Mouse (Mus musculus) CH12.LX (cell line): Measurements from ENCODE around the gene Lmod3. TPM values are rescaled to one million over a fixed set of nuclear protein-coding genes. Genes with fewer than 3 reads are reported as not detected.

Source experiments
- DNase-seq: peaks from one replicate; pipeline ENCODE4 v3.0.0-alpha.2; 2013; ENCODE audit errors: extremely low read depth
- H3K27ac ChIP-seq: 2 replicates; pipeline ENCODE4 v1.5.1; 2012; ENCODE audit warnings: low read depth, mild to moderate bottlenecking, control low read depth, moderate library complexity; ENCODE audit not compliant: insufficient read depth
- H3K27me3 ChIP-seq: replicated peaks from 2 replicates; pipeline ENCODE3; 2012; ENCODE audit warnings: inconsistent platforms
- H3K36me3 ChIP-seq, 2 experiments: replicated peaks in 1 of 2; 2 replicates each; pipeline versions ENCODE3 to v1.6.1; 2012; ENCODE audit warnings: inconsistent platforms in 1 of 2, low read length in 1 of 2, mild to moderate bottlenecking in 1 of 2, mixed read lengths in 1 of 2, moderate library complexity in 1 of 2; ENCODE audit not compliant: control insufficient read depth in 1 of 2, insufficient read depth in 1 of 2
- H3K4me1 ChIP-seq, 2 experiments: 2 replicates each; pipeline ENCODE4 v1.6.1; 2012; ENCODE audit warnings: inconsistent platforms in 1 of 2, moderate library complexity in 1 of 2; ENCODE audit not compliant: insufficient read depth in 2 of 2, control insufficient read depth in 1 of 2
- H3K4me2 ChIP-seq: 2 replicates; pipeline ENCODE4 v1.6.1; 2012; ENCODE audit warnings: low read depth, mild to moderate bottlenecking, control low read depth; ENCODE audit not compliant: poor library complexity, insufficient read depth, severe bottlenecking
- H3K4me3 ChIP-seq, 3 experiments: fragments of 150-350 bp in 1 of 3; sonication (generic) in 1 of 3; replicated peaks in 1 of 3; 2 replicates each; pipeline versions ENCODE3 to v1.5.1; 2011 to 2012; ENCODE audit warnings: low read depth in 2 of 3, low read length in 2 of 3, mild to moderate bottlenecking in 2 of 3, moderate library complexity in 2 of 3, control low read depth in 1 of 3, improper control_type of control experiment in 1 of 3, inconsistent platforms in 1 of 3, mixed read lengths in 1 of 3; ENCODE audit not compliant: poor library complexity in 1 of 3
- H3K79me2 ChIP-seq: replicated peaks from 2 replicates; pipeline ENCODE4 v1.6.1; 2012; ENCODE audit warnings: mild to moderate bottlenecking, moderate library complexity; ENCODE audit not compliant: control insufficient read depth, poor library complexity, insufficient read depth, severe bottlenecking; ENCODE audit errors: extremely low read depth
- H3K9ac ChIP-seq: 2 replicates; pipeline ENCODE4 v1.6.1; 2012; ENCODE audit warnings: low read depth, mild to moderate bottlenecking, control low read depth, moderate library complexity; ENCODE audit not compliant: insufficient read depth
- H3K9me3 ChIP-seq: replicated peaks from 2 replicates; pipeline ENCODE3; 2012; ENCODE audit warnings: low read length, inconsistent platforms, mixed read lengths
- CHD2 ChIP-seq: IDR thresholded peaks from 2 replicates; pipeline ENCODE4 v1.6.1; 2011; ENCODE audit warnings: low read length, improper control_type of control experiment
- CTCF ChIP-seq, 2 experiments: IDR thresholded peaks in 1 of 2; conservative IDR thresholded peaks in 1 of 2; 2 replicates each; pipeline ENCODE4 v1.5.1; 2011 to 2012; ENCODE audit warnings: low read depth in 2 of 2, low read length in 2 of 2, improper control_type of control experiment in 1 of 2, inconsistent platforms in 1 of 2, mild to moderate bottlenecking in 1 of 2, moderate library complexity in 1 of 2
- E2F4 ChIP-seq: IDR thresholded peaks from 2 replicates; pipeline ENCODE4 v1.6.1; 2011; ENCODE audit warnings: low read depth, low read length, improper control_type of control experiment; ENCODE audit not compliant: insufficient replicate concordance
- ELF1 ChIP-seq: IDR thresholded peaks from 2 replicates; pipeline ENCODE4 v1.6.1; 2014; ENCODE audit warnings: low read depth, mild to moderate bottlenecking, inconsistent platforms, low read length, improper control_type of control experiment
- EP300 ChIP-seq: IDR thresholded peaks from 2 replicates; pipeline ENCODE4 v1.6.1; 2011; ENCODE audit warnings: low read length, improper control_type of control experiment
- GABPA ChIP-seq: IDR thresholded peaks from 2 replicates; pipeline ENCODE4 v1.6.1; 2012; ENCODE audit warnings: low read depth, low read length, improper control_type of control experiment, inconsistent platforms; ENCODE audit not compliant: insufficient replicate concordance
- IRF4 ChIP-seq: IDR thresholded peaks from 2 replicates; pipeline ENCODE4 v1.6.1; 2014; ENCODE audit warnings: low read depth, mild to moderate bottlenecking, inconsistent platforms, low read length, improper control_type of control experiment
- KAT2A ChIP-seq: IDR thresholded peaks from 2 replicates; pipeline ENCODE4 v1.6.1; 2012; ENCODE audit warnings: low read length, improper control_type of control experiment, inconsistent platforms; ENCODE audit not compliant: insufficient replicate concordance
- MAFK ChIP-seq: IDR thresholded peaks from 2 replicates; pipeline ENCODE4 v1.6.1; 2011; ENCODE audit warnings: low read length, improper control_type of control experiment; ENCODE audit not compliant: insufficient replicate concordance
- MAZ ChIP-seq: IDR thresholded peaks from 2 replicates; pipeline ENCODE4 v1.6.1; 2012; ENCODE audit warnings: low read depth, mild to moderate bottlenecking, inconsistent platforms, low read length, improper control_type of control experiment, moderate library complexity
- MEF2A ChIP-seq: IDR thresholded peaks from 2 replicates; pipeline ENCODE4 v1.6.1; 2014; ENCODE audit warnings: low read depth, mild to moderate bottlenecking, inconsistent platforms, low read length, improper control_type of control experiment, borderline replicate concordance
- MXI1 ChIP-seq: IDR thresholded peaks from 2 replicates; pipeline ENCODE4 v1.6.1; 2011; ENCODE audit warnings: mild to moderate bottlenecking, low read depth, low read length, improper control_type of control experiment
- MYC ChIP-seq: IDR thresholded peaks from 2 replicates; pipeline ENCODE4 v1.6.1; 2011; ENCODE audit warnings: low read depth, mild to moderate bottlenecking, improper control_type of control experiment, low read length
- NELFE ChIP-seq: IDR thresholded peaks from 2 replicates; pipeline ENCODE4 v1.6.1; 2011; ENCODE audit warnings: low read depth, low read length, improper control_type of control experiment
- PAX5 ChIP-seq: IDR thresholded peaks from 2 replicates; pipeline ENCODE4 v1.6.1; 2012; ENCODE audit warnings: low read length, inconsistent platforms, mixed read lengths
- POLR2A ChIP-seq: IDR thresholded peaks from 2 replicates; pipeline ENCODE4 v1.6.1; 2011; ENCODE audit warnings: low read depth, mild to moderate bottlenecking, improper control_type of control experiment, low read length
- RAD21 ChIP-seq: IDR thresholded peaks from 2 replicates; pipeline ENCODE4 v1.6.1; 2011; ENCODE audit warnings: low read depth, mild to moderate bottlenecking, low read length, improper control_type of control experiment, moderate library complexity
- SIN3A ChIP-seq: IDR thresholded peaks from 2 replicates; pipeline ENCODE4 v1.6.1; 2012; ENCODE audit warnings: low read length, improper control_type of control experiment, inconsistent platforms
- TBP ChIP-seq: conservative IDR thresholded peaks from 2 replicates; pipeline ENCODE4 v1.6.1; 2011; ENCODE audit warnings: low read depth, low read length, improper control_type of control experiment
- UBTF ChIP-seq: IDR thresholded peaks from 2 replicates; pipeline ENCODE4 v1.6.1; 2012; ENCODE audit warnings: low read depth, mild to moderate bottlenecking, inconsistent platforms, low read length, improper control_type of control experiment, moderate library complexity
- USF1 ChIP-seq: IDR thresholded peaks from 2 replicates; pipeline ENCODE4 v1.6.1; 2014; ENCODE audit warnings: low read depth, mild to moderate bottlenecking, inconsistent platforms, low read length, improper control_type of control experiment
- USF2 ChIP-seq: conservative IDR thresholded peaks from 2 replicates; pipeline ENCODE4 v1.6.1; 2011; ENCODE audit warnings: low read depth, low read length, improper control_type of control experiment
- ZC3H11A ChIP-seq: IDR thresholded peaks from 2 replicates; pipeline ENCODE4 v1.6.1; 2012; ENCODE audit warnings: low read depth, mild to moderate bottlenecking, inconsistent platforms, low read length, improper control_type of control experiment
- ZKSCAN1 ChIP-seq: IDR thresholded peaks from 2 replicates; pipeline ENCODE4 v1.6.1; 2012; ENCODE audit warnings: low read depth, inconsistent platforms, low read length, improper control_type of control experiment, borderline replicate concordance
- ZMIZ1 ChIP-seq: IDR thresholded peaks from 2 replicates; pipeline ENCODE4 v1.6.1; 2012; ENCODE audit warnings: low read depth, mild to moderate bottlenecking, inconsistent platforms, low read length, improper control_type of control experiment
- dilution Hi-C: fragments of 300-500 bp; cut with MboI; formaldehyde crosslinking; loops from 2 replicates; pipeline ENCODE4 v1.14.3; 2020; ENCODE audit warnings: low sequenced_read_pairs; ENCODE audit not compliant: extremely low pct_unique_long_range_greater_than_20kb, extremely low pct_ligation_motif_present
- in situ Hi-C: fragments of 300-500 bp; cut with MboI; formaldehyde crosslinking; loops from 3 replicates; pipeline ENCODE4 v1.14.3; 2019; ENCODE audit warnings: low sequenced_read_pairs, low pct_ligation_motif_present, low pct_unique_long_range_greater_than_20kb, mixed read lengths
- polyA plus RNA-seq: library from polyadenylated mRNA; unstranded; fragments of >175 nt; gene quantifications from 2 replicates; pipeline ENCODE4 v1.2.1, GENCODE M21; 2012; ENCODE audit warnings: low read depth; ENCODE audit not compliant: insufficient read length
- total RNA-seq, 2 experiments: library from RNA; depleted of rRNA; stranded (reverse); fragments of 300-350 nt in 1 of 2; fragments of >200 nt in 1 of 2; gene quantifications; 2 replicates each; pipeline ENCODE4 v1.2.3; 2012 to 2014

Gene Lmod3
- total and polyA plus RNA-seq, 3 experiments: not detected

DNA sequence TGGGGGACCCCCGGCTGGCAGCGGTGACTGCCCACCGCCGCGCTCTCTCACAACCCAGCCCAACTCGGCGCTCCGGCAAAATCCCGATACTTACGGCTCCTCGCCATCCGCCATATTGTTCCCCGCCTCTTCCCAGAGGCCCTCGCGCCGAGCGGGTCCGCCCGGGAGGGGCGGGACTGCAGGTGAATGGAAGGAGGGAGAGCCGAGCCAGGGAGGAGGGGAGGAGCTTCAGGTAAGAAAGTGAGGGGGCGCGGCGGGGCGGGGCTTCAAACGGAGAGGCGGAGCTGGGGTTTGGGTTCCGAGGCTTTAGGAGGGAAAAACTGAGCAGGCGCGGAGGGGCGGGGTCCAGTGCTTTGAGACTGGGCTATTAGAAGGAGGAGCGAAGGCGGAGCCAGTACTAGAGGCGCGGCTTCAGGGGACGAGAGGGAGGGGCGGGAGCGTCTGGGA lies 47.1 kb downstream of the Lmod3 start, which contains the start of gene Uba3 (continued):
- TF ChIP-seq KAT2A (0 out of 2 replicates have a peak, but pooled peaks have one; percentile 55), MYC (no peak), GABPA (no peak), ZMIZ1 (peak; percentile 91), MEF2A (peak; percentile 67; the same call in 1 of the 2 replicates), POLR2A (peak; percentile 93), NELFE (peak; percentile 89), CHD2 (0 out of 2 replicates have a peak, but pooled peaks have one; percentile 14), ELF1 (peak; percentile 42; the same call in 1 of the 2 replicates)

DNA sequence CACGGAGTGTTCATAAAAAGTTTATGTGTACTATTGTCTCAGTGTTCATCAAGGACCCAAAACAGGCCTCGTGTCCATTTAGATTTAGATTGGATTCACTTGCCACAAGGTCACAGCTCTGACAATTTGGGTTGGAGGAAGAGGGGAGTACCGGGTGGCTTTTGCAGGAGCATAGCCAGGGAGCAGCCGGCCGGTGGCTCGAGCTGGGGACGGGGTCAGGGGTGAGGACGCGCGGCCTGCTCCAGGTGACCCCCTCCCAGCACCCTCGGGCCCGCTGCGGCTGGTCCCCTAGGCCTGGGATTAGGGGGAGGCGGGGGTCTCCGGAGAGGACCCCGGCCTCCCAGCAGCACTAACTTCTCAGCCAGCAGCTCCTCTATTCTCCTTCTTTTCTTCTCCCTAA lies 47.6 kb downstream of the Lmod3 start:
- DNase-seq: no peak
- H3K27ac ChIP-seq: peak overlapping the region; percentile 54

DNA sequence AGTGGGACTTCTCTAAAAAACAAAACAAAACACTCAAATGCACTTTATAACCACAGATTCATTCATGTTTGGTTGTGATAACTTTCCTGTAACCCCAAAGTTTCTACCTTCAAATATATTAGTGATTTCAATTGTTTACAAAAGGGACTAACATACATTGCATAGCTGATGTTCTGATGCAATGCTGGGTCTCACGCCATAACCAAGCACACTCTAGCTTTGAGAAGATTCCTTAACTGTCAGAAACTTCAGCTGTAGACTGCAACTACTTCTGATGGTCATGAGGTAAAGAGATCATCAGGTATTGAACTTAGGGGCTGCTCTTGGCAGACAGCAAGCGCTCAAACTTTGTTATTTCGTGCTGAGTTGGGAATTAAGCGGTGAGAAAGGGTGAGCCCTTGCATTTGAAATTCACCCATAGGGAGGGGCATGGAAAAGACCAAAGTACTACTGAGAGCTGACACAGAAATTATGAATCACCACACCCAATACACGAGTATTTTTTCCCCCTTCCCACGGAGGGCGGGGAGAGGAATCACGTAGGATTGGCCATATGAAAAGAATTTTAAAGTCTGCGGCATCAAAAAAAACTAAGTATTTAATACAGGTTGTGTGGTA lies 48.2 kb downstream of the Lmod3 start:
- in situ Hi-C loops (loop anchor here (25.0 kb wide), 1 partner anchor 633 kb away; no protein-coding TSS in a partner anchor), dilution Hi-C loops (no loop called here)
- Histone ChIP-seq H3K9ac (peak overlapping the region; percentile 100), H3K27me3 (no peaks in the 10 kb centered on the region), H3K36me3 (peaks cover 6 to 17% of the 10 kb centered on the region in 2 experiments), H3K9me3 (no peaks in the 10 kb centered on the region), H3K4me3 (peak overlapping the region; percentile 72 to 84 (median 82)), H3K79me2 (peaks cover 43% of the 10 kb centered on the region), H3K4me1 (peaks cover 4 to 67% of the 10 kb centered on the region in 2 experiments), H3K27ac (peak overlapping the region; percentile 54), H3K4me2 (peak overlapping the region; percentile 2)
- 0 out of 2 replicates have a peak, but pooled peaks have one; percentile 13 for TF ChIP-seq MAFK
- no peak for TF ChIP-seq RAD21
- TF ChIP-seq SIN3A: peak; percentile 82
- 0 out of 2 replicates have a peak, but pooled peaks have one; percentile 28 for TF ChIP-seq IRF4
- 0 out of 2 replicates have a peak, but pooled peaks have one; percentile 20 for TF ChIP-seq MYC
- no peak for TF ChIP-seq PAX5
- TF ChIP-seq USF2: no peak
- TF ChIP-seq ZC3H11A: no peak
- TF ChIP-seq MXI1: 0 out of 2 replicates have a peak, but pooled peaks have one; percentile 33
- TF ChIP-seq UBTF: no peak
- peak; percentile 53; the same call in 1 of the 2 replicates for TF ChIP-seq TBP
- TF ChIP-seq ZMIZ1: no peak
- no peak for TF ChIP-seq CTCF (conservative IDR thresholded peaks at IDR 0.05 in 1 of 2, IDR thresholded peaks at IDR 0.05 in 1 of 2; ENCODE audit: low read depth in 2 of 2, low read length in 2 of 2)
- TF ChIP-seq E2F4: no peak
- TF ChIP-seq EP300: no peak
- TF ChIP-seq POLR2A: no peak
- peak; percentile 36; the same call in 1 of the 2 replicates for TF ChIP-seq NELFE
- TF ChIP-seq MEF2A: 0 out of 2 replicates have a peak, but pooled peaks have one; percentile 15
- TF ChIP-seq MAZ: peak; percentile 35; the same call in 1 of the 2 replicates
- no peak for TF ChIP-seq ZKSCAN1
- no peak for DNase-seq

More for the DNA sequence above, 47.6 kb downstream of the Lmod3 start:
- Histone ChIP-seq H3K4me3 (peak overlapping the region; percentile 72 to 84 (median 82)), H3K79me2 (peaks cover 40% of the 10 kb centered on the region), H3K9me3 (no peaks in the 10 kb centered on the region), H3K9ac (peak overlapping the region; percentile 100), H3K4me2 (peak overlapping the region; percentile 2), H3K27me3 (no peaks in the 10 kb centered on the region), H3K4me1 (peaks cover 4 to 69% of the 10 kb centered on the region in 2 experiments), H3K36me3 (peaks cover 6 to 13% of the 10 kb centered on the region in 2 experiments)
- dilution Hi-C loops (no loop called here), in situ Hi-C loops (loop anchor here (25.0 kb wide), 1 partner anchor 632 kb away; no protein-coding TSS in a partner anchor)
- TF ChIP-seq POLR2A (no peak), USF1 (no peak), CTCF (conservative IDR thresholded peaks at IDR 0.05 in 1 of 2, IDR thresholded peaks at IDR 0.05 in 1 of 2; ENCODE audit: low read depth in 2 of 2, low read length in 2 of 2) (no peak), E2F4 (no peak)
